Mouse (Mus musculus) forebrain, embryonic 15.5 days (tissue): ENCODE measurements around the gene Trove2. TPM values are rescaled to one million over a fixed set of nuclear protein-coding genes. Genes with fewer than 3 reads are reported as not detected.

Experiments
- ATAC-seq: fragments of 200-750 bp; cut with Nextera tagmentation; replicated peaks from 2 replicates; pipeline ENCODE4 v1.8.0; 2017; ENCODE audit warnings: mild to moderate bottlenecking, moderate TSS enrichment, moderate library complexity
- H3K27ac ChIP-seq: fragments of 300-500 bp; sonication (generic); replicated peaks from 2 replicates; pipeline ENCODE4 v1.5.1; 2015; ENCODE audit warnings: mild to moderate bottlenecking, inconsistent platforms
- H3K27me3 ChIP-seq: fragments of 300-500 bp; sonication (generic); 2 replicates; pipeline ENCODE4 v1.6.1; 2015; ENCODE audit warnings: inconsistent platforms
- H3K36me3 ChIP-seq: fragments of 300-500 bp; sonication (generic); 2 replicates; pipeline ENCODE4 v1.6.1; 2015; ENCODE audit warnings: mild to moderate bottlenecking, inconsistent platforms
- H3K4me1 ChIP-seq: fragments of 300-500 bp; sonication (generic); 2 replicates; pipeline ENCODE4 v1.6.1; 2015; ENCODE audit warnings: inconsistent platforms
- H3K4me2 ChIP-seq: fragments of 300-500 bp; sonication (generic); replicated peaks from 2 replicates; pipeline ENCODE4 v1.6.1; 2015; ENCODE audit warnings: mild to moderate bottlenecking, inconsistent platforms
- H3K4me3 ChIP-seq: fragments of 300-500 bp; sonication (generic); 2 replicates; pipeline ENCODE4 v1.5.1; 2015; ENCODE audit warnings: mild to moderate bottlenecking, inconsistent platforms
- H3K9ac ChIP-seq: fragments of 300-500 bp; sonication (generic); replicated peaks from 2 replicates; pipeline ENCODE4 v1.6.1; 2015; ENCODE audit warnings: mild to moderate bottlenecking, inconsistent platforms
- H3K9me3 ChIP-seq: fragments of 300-500 bp; sonication (generic); 2 replicates; pipeline ENCODE4 v1.6.1; 2016; ENCODE audit warnings: inconsistent platforms
- WGBS: fragments of 180-500 bp; shearing (Covaris S2); methylation state at CpG from one replicate; pipeline ENCODE4 v1.1.7; 2015; ENCODE audit warnings: mixed read lengths; 5-methylcytosine and 5-hydroxymethylcytosine counted together
- polyA plus RNA-seq: library from polyadenylated mRNA; unstranded; fragments of >200 nt; fragmentation: Nextera tagmentation; extraction: Ambion mirVana; gene quantifications from 2 replicates; pipeline ENCODE4 v1.2.1, GENCODE M21; 2015

The Trove2 gene
- polyA plus RNA-seq, result 48.1 and 53.3 TPM in 2 replicates

DNA sequence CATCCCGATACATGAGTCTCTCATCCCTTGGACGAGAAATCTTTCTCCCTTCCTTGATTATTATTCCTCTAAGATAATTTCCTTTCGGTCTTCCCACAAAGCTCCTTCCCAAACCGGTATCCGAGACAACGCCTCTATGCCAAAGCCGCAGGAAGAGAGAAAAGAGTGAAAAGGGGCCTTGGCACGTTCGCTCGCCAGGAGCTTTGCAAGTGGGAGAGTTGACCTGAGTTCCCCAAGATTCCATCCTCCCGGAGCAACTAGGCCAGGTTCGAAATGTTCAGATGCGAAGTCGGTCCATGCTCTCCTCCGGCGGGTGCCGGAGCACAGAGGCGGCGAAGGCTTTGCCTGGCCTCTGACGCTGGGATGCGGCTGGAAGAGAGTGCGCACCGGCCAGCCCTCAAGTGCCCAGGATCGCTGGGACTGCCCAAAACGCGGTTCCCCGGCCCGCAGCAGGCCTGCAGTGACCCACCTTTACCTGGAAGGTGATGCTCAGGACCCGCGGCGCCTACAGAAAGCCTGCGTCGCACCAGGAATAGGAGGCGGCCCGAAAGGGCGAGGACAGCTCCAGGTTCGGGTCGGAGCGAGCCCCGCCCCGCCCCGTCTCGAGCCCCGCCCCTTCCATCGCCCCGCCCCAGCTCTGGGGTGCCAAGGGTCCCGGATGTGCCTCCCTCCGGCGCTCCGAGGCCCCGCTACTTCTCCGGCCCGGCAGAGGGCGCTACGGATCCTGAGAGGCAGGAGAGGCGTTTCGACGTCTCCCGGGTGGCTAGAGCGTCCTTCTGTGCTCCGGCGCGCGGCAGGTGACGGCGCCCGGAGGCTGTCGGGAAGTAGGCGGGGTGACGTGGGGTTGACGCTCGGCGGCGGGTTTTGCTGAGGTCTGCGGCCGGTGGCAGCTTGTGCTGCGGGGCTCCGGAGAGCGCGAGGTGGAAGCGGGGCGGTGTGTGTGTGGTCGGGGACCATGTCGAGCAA, at the start of gene Trove2, which contains the start of gene Uchl5:
TSS of gene Trove2 (minus strand) at position 623 of the 966 bp plus-strand sequence.
TSS of gene Uchl5 (plus strand) at position 827 of the 966 bp plus-strand sequence.
- Histone ChIP-seq H3K36me3 (no peaks in the 10 kb centered on the region; the same call in 1 of the 2 replicates), H3K27me3 (no peaks in the 10 kb centered on the region), H3K9ac (peak within 1 kb of the TSS; percentile 75), H3K4me3 (peak within 1 kb of the TSS; percentile 96), H3K27ac (peak within 1 kb of the TSS; percentile 81), H3K4me1 (peaks cover 46% of the 10 kb centered on the region), H3K9me3 (no peaks in the 10 kb centered on the region), H3K4me2 (peak within 1 kb of the TSS; percentile 74)
- WGBS, result under 1% methylated on average over 81 of the region's 84 CpGs
- peak; percentile 98 for ATAC-seq

DNA sequence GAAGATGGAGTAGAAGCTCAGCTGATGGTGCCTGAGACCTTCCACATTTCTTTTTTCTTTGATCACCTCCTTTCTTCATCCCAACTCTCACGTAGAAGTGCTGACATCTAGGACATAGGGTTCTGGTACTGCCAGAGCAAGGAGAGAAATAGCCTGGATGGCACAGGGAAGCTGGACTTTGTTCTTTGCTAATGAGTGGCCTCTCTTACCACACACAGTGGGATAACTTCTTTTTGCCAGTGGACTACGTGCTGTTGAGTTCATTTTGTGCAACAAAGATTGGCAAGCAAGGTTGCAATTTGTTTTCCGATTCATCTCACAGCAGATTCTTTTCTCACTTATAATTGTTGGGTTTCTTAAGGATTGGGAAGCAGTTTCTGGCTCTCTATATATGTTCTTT, 45.8 kb upstream of the Trove2 start:
- no peak overlapping the region for H3K4me3 ChIP-seq
- no peak for ATAC-seq
- 71% methylated on average over 3 of the region's 3 CpGs for WGBS
- H3K4me2 ChIP-seq, result no peak overlapping the region
- H3K27me3 ChIP-seq, result no peaks in the 10 kb centered on the region
- H3K9ac ChIP-seq, result no peak overlapping the region
- no peaks in the 10 kb centered on the region for H3K36me3 ChIP-seq
- no peaks in the 10 kb centered on the region for H3K9me3 ChIP-seq
- peaks cover 6% of the 10 kb centered on the region for H3K4me1 ChIP-seq
- no peak overlapping the region for H3K27ac ChIP-seq

DNA sequence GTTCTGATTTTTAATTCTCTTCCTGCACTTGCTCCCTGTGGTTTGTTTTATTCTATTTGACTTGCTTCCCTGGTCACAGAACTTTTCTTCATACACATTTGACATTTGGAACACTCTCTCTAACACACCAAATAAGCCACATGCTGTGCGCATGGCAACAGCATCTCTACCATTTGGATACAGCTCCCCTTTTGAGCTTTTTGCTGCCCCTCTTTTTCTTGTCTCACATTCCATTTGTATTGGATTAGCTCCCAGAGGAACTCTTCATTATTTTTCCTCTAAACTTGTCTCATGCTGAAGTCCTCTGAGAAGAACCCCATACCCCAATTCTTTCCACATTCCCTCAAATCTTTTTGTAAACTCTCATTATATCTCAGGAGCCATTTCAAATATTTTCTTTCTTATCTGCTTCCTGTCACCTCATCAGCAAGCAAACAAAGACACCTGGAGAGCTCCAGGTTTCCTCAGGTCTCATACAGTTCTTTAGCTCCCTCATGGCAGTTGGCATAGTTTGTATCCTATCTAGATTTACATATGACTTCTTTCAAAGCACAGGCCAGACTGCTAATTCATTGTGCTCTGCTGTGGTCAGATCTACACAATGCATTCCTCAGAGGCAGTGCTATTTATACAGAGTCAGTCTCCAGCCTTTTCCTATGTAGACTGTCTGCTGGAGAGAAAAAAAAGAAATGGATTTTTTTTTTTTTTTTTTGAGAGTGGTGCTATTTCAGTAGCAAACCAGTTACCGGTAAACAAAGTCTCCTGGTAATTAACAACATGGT, 43.4 kb upstream of the Trove2 start:
- peak; percentile 60; the same call in 1 of the 2 replicates for ATAC-seq
- Histone ChIP-seq H3K4me3 (no peak overlapping the region), H3K27me3 (no peaks in the 10 kb centered on the region), H3K4me1 (peaks cover 6% of the 10 kb centered on the region), H3K9me3 (no peaks in the 10 kb centered on the region), H3K4me2 (no peak overlapping the region), H3K36me3 (no peaks in the 10 kb centered on the region), H3K9ac (no peak overlapping the region), H3K27ac (no peak overlapping the region)
- 33% methylated on average over 2 of the region's 2 CpGs for WGBS

DNA sequence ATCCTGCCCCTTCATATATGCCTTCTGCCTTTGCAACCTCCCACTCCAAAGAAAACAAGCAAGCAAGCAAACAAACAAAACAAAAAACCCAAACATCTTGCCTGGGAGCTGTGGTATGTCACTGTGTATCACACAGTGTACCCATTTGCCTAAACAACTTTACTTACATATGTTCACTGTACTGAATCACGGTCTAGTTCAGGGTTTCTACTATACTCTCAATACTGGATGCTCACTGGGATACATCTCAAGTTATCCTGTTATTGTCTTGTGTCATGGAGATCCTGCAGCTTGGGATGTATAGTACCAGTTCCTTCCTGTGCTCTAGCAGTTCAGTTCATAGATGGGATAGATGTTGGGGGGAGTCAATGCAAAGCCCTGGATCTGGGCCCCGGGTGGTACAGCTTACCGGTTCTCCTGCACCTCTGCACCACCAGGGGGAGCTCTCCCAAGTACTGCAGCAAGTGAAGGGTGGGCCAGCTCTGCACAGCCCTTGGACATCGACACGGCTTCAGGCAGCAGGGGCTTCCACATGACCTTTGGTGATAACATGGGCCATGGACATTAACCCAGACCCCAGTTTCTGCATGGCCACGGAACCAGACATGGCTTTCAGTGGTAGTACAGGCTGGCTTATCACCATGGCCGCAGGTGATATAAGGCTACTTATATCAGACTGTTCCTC, 37.0 kb upstream of the Trove2 start:
- Histone ChIP-seq H3K4me3 (no peak overlapping the region), H3K27ac (no peak overlapping the region), H3K9me3 (no peaks in the 10 kb centered on the region), H3K4me2 (no peak overlapping the region), H3K9ac (no peak overlapping the region), H3K4me1 (no peaks in the 10 kb centered on the region), H3K36me3 (no peaks in the 10 kb centered on the region), H3K27me3 (no peaks in the 10 kb centered on the region)
- ATAC-seq, result peak; percentile 93
- 41% methylated on average over 7 of the region's 7 CpGs for WGBS

DNA sequence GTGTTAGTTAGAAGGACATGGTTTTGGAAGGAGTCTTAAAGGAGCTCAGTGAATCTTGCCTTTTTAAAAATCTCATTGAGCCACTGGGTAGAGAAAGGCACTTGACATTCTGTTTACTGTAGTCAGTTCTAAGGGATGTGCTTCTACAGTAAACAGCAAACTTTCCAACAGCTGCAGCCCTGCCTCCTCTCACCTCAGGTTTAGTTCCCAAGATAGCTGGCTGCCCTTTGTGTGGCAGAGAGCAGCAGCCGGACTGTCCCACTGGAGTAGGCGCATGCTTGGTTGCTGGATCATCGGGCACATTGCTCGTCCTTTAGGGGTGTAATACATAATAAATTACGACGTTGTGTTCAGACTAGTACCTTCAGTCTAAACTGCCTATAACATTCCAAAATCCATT, 32.2 kb upstream of the Trove2 start:
- WGBS, result 92% methylated on average over 6 of the region's 6 CpGs
- no peaks in the 10 kb centered on the region for H3K9me3 ChIP-seq
- H3K4me3 ChIP-seq, result no peak overlapping the region
- H3K4me1 ChIP-seq, result no peaks in the 10 kb centered on the region
- H3K9ac ChIP-seq, result no peak overlapping the region
- no peak overlapping the region for H3K27ac ChIP-seq
- H3K4me2 ChIP-seq, result no peak overlapping the region
- peaks cover 7% of the 10 kb centered on the region; the same call in 1 of the 2 replicates for H3K36me3 ChIP-seq
- no peak for ATAC-seq
- no peaks in the 10 kb centered on the region for H3K27me3 ChIP-seq

DNA sequence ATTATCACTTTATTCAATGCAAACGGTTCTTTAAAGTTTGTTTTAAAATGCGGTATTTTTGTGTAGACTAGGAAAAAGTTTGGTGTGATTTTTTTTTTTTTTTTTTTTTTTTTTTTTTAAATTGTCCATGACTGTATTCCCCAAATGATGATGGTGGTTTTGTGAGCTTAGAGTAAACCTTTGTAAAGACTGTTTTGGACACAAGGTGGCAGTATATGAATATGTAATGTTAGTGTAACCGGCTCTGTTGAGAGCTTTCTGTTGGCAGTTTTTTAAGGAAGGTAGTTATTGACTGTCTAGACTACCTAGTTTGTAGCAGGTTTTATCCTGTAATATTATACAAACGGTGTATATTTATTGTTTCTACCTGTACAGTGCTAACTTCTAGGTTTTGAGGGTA, 26.7 kb upstream of the Trove2 start:
- Histone ChIP-seq H3K4me2 (no peak overlapping the region), H3K9ac (no peak overlapping the region), H3K27ac (no peak overlapping the region), H3K36me3 (peaks cover 12% of the 10 kb centered on the region; the same call in 1 of the 2 replicates), H3K4me1 (no peaks in the 10 kb centered on the region), H3K4me3 (no peak overlapping the region), H3K9me3 (no peaks in the 10 kb centered on the region), H3K27me3 (no peaks in the 10 kb centered on the region)
- ATAC-seq, result peak; percentile 88
- WGBS, result 41% methylated on average over 4 of the region's 4 CpGs

DNA sequence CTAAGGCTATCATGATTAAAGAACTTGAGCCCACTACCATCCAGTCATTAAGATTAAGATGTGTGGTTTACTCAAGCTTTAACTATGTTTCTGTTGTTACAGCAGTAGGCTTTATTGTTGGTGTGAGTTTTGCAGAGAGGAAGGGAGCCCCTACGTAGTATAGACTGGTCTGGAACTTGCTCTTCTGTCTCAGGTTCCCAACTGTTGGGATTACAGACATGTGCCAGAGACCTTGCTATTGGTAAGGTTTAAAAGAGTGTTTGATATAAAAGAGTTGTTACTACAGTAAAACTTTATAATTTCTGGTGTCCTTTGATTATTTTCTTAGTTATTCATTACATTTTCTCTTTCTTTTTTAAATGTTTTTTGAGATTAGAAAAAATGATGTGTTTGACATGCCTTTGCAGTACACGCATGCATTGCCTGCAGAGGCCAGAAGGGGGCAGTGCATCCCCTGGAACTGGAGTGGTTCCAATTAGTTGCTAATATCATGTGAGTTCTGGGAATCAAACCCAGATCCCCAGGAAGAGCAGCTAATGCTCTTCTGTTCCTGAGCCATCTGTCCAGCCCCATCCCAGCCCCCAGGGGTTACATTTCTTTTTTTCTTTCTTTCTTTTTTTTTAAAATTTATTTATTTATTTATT, 11.8 kb upstream of the Trove2 start:
- WGBS, result 70% methylated on average over 2 of the region's 2 CpGs
- Histone ChIP-seq H3K27me3 (no peaks in the 10 kb centered on the region), H3K9ac (no peak overlapping the region), H3K27ac (no peak overlapping the region), H3K36me3 (no peaks in the 10 kb centered on the region), H3K4me1 (no peaks in the 10 kb centered on the region), H3K9me3 (no peaks in the 10 kb centered on the region), H3K4me3 (no peak overlapping the region), H3K4me2 (no peak overlapping the region)
- no peak for ATAC-seq

DNA sequence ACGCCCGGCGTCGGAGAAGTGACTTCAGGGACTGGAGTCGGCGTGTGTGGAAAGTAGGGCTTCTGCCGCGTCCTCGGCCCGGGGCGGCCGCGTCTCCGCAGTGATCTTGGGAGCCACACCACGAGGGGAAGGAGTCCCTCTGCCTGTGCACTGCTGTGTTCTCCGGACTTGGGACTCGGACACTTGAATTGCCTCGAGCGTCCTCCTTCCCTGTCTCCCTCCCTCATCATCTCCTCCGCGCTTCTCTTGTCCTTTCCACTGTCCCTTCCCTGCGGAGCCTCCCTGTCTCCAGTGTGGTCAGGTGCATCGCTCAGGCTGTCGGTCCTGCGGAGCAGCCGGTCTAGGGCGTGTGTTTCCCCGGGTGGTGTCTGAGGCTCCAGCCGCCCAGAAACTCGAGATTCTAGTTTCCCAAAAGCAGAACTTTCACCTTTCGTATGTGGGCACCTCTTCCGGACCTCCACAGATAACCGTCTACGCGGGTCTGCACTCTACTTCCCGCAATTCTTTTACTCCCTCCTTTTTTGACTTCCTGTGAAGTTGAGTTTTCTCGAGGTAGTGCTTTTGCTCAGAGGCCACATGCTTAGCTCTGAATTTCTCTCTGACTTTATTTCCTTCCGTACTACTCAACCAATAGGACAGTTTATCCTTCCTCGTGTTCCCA, 820 bp upstream of the Trove2 start:
- ATAC-seq, result peak; percentile 59
- peak overlapping the region; percentile 75 for H3K9ac ChIP-seq
- peaks cover 46% of the 10 kb centered on the region for H3K4me1 ChIP-seq
- no peaks in the 10 kb centered on the region for H3K27me3 ChIP-seq
- peak overlapping the region; percentile 74 for H3K4me2 ChIP-seq
- no peaks in the 10 kb centered on the region for H3K9me3 ChIP-seq
- H3K36me3 ChIP-seq, result no peaks in the 10 kb centered on the region; the same call in 1 of the 2 replicates
- WGBS, result under 1% methylated on average over 39 of the region's 39 CpGs
- peak overlapping the region; percentile 96 for H3K4me3 ChIP-seq
- peak overlapping the region; percentile 81 for H3K27ac ChIP-seq

DNA sequence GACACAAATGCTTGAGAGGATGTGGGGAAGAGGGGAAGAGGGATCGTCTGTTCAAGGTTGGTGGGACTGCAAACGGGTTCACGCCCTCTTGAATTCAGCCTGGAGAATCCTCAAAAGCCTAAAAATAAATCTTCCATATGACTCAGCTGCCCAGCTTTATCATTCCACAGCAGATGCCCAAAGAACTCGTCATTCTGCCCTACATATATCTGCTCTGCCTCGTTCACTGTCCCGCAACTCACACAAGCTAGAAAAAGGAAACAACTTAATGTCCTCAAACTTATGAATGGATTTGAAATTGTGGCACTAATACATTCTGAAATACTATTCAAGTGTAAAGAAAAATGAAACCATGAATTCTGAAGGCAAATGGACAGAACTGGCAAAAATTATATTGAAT, 3.0 kb downstream of the Trove2 start:
- Histone ChIP-seq H3K9ac (no peak overlapping the region), H3K27ac (no peak overlapping the region), H3K9me3 (no peaks in the 10 kb centered on the region), H3K4me3 (no peak overlapping the region), H3K36me3 (peaks cover 13% of the 10 kb centered on the region), H3K4me2 (no peak overlapping the region), H3K4me1 (peaks cover 44% of the 10 kb centered on the region), H3K27me3 (no peaks in the 10 kb centered on the region)
- whole genome bisulfite sequencing, result 82% methylated on average over 6 of the region's 6 CpGs
- no peak for ATAC-seq

DNA sequence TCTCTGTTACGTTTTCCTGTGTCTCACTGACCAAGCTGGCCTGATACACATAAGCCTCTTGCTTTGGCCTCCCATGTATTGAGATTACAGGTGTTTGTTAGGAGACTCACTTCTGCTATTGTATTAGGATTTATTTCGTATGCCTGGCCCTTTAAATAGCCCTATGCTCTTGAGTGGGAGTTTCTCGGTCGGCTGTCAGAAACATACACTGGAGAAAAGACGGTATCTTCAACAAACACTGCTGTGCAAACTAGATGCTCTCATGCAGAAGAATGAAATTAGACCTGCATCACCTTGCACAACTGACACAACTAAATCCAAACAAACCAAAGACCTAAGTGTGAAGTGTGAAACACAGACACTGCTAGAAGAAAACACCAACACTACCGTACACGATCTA, 3.8 kb downstream of the Trove2 start:
- Histone ChIP-seq H3K9ac (no peak overlapping the region), H3K27ac (no peak overlapping the region), H3K36me3 (peaks cover 17% of the 10 kb centered on the region), H3K27me3 (no peaks in the 10 kb centered on the region), H3K4me1 (peaks cover 36% of the 10 kb centered on the region), H3K4me2 (no peak overlapping the region), H3K9me3 (no peaks in the 10 kb centered on the region), H3K4me3 (no peak overlapping the region)
- 55% methylated on average over 7 of the region's 7 CpGs for WGBS
- ATAC-seq, result no peak
